12 mouse cellular contexts compared by ENCODE assay signal in genomic region chr3:144615459-144615858, GRCm38 (mm10). TPM values are rescaled to one million over a fixed set of nuclear protein-coding genes. Genes with fewer than 3 reads are reported as not detected.
DNase-seq lines count a peak whose midpoint lies in the region.
"Had no signal": no experiment of that assay in that cellular context is flagged by ENCODE, and none has a peak within 500 bp of the region (broad histone marks: within the 10 kb centered on the region; RNA-seq: fewer than 3 reads in every experiment).

No protein-coding gene starts in this region.

- DNase-seq in gastrocnemius, postnatal 4 days (ENCODE audit: low spot score in 2 of 2): peak; percentile 31 to 53
- DNase-seq in gastrocnemius, postnatal 10 days: no peak
- peak; percentile 9 for DNase-seq in kidney, postnatal 14 days
- DNase-seq in kidney, adult 11 months: no peak
- DNase-seq in MN1 (ENCODE audit: low spot score) (peak; percentile 29), liver (no peak)
- DNase-seq in adrenal gland, postnatal 10 days: peak; percentile 23
- DNase-seq: cerebellum, adult 2 months; heart, adult 2 months; heart, postnatal 36 days; liver, embryonic 13.5 days; right cerebral cortex, postnatal 4 days had no signal

RNA-seq across cellular contexts. Expression of gene Selenof, which starts 45.4 kb away (rescaled TPM):
- 100 to 1,000 TPM; 226 to 228 TPM for total RNA-seq in gastrocnemius, postnatal 4 days (2021)
- 100 to 1,000 TPM; 197 to 208 TPM for total RNA-seq in gastrocnemius, postnatal 10 days (2021)
- 100 to 1,000 TPM; 283 to 295 TPM for total RNA-seq in adrenal gland, postnatal 10 days (2021)

RNA-seq across cellular contexts. Expression of gene Hs2st1, which starts 45.5 kb away (rescaled TPM):
- total RNA-seq in gastrocnemius, postnatal 4 days (2021): 10 to 100 TPM; 36.7 to 37.7 TPM
- total RNA-seq in gastrocnemius, postnatal 10 days (2021): 10 to 100 TPM; 22.0 to 27.4 TPM
- total RNA-seq in adrenal gland, postnatal 10 days (2021): 10 to 100 TPM; 19.2 to 19.5 TPM

Comparison
In these comparisons a context has a peak if more than half of its experiments do, and no peak if none do; other contexts are left out.
1. DNase-seq: peak in gastrocnemius, postnatal 4 days (2 of 2), kidney, postnatal 14 days (single experiment), MN1 (single experiment) and adrenal gland, postnatal 10 days (single experiment); none in gastrocnemius, postnatal 10 days (single experiment), kidney, adult 11 months (single experiment) and liver (single experiment).